Mouse (Mus musculus) left cerebral cortex, adult 2 months (tissue): ENCODE results near the gene Clca2. TPM values are rescaled to one million over a fixed set of nuclear protein-coding genes. Genes with fewer than 3 reads are reported as not detected.

Source experiments
- DNase-seq, 2 experiments: peaks; one replicate each; pipeline ENCODE4 v3.0.0; 2021 to 2022; ENCODE audit warnings: low spot score in 2 of 2, mixed read lengths in 1 of 2; ENCODE audit errors: extremely low spot score in 1 of 2
- H3K27ac ChIP-seq: fragments of 200-600 bp; 2 replicates; pipeline ENCODE4 v1.8.1; 2022
- H3K4me3 ChIP-seq: fragments of 200-600 bp; 2 replicates; pipeline ENCODE4 v1.8.1; 2022
- CTCF ChIP-seq: fragments of 200-600 bp; IDR thresholded peaks from 2 replicates; pipeline ENCODE4 v1.8.1; 2022; ENCODE audit warnings: antibody characterized with exemption, mild to moderate bottlenecking, moderate library complexity
- intact Hi-C: fragments of 180-260 bp; cut with DNase I; formaldehyde crosslinking; loops from one replicate; pipeline ENCODE4 v1.15.1; 2025
- long read RNA-seq, 2 experiments: library from polyadenylated mRNA; stranded (forward); transcript quantifications; one replicate each; pipeline ENCODE4 v2.0.0; 2021; ENCODE audit warnings: borderline mapping rate in 2 of 2
- total RNA-seq, 2 experiments: library from RNA; stranded (reverse); gene quantifications; 2 replicates each; pipeline ENCODE4 v1.2.3; 2021

Gene Clca2
- not detected for total RNA-seq
- long read RNA-seq, experiment 1, result 0 reads
- long read RNA-seq, experiment 2, result 0 reads

DNA sequence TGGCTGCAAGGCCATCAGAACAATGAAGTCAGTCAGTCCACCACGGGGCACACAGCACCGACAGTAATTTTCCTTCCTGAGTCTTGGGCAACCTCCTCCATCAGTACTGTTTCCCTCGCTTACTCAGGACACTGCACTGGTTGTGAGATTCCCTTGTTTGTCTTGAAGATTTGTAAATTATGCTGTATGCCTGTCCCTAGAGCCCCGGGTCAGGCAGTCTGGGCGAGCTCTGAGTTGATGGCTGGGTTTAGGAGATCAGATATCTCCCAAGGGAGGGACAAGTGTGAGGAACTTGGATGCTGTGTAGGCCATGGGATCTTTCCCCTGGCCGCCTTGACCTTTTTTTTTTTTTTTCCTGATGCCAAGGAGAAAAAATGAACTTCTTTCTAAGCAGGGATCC lies at the start of gene Clca2:
Clca2 (minus strand) TSS at position 153 of the 400 bp plus-strand sequence.
- Histone ChIP-seq H3K27ac (no peak within 1 kb of the TSS), H3K4me3 (no peak within 1 kb of the TSS)
- no peak for TF ChIP-seq CTCF
- intact Hi-C loops, result no loop called here
- no peak for DNase-seq

DNA sequence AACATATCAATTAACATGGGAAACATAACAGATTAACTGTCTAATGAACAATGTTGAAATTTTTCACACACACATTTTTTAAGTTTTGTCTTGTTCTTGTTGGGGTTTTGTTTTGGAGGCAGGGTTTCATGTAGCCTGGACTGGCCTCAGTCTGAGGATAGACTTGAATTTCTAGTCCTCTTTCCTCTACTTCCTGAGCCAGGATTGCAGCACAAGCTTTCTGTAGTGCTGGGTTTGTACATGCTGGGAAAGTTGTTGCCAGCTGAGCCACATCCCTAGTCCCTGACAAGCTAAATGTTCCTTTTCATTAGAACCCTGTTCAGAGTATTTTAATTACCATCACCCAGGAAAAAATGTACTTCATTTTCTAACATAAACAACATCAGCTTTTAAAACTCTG lies 48.7 kb upstream of the Clca2 start:
- no peak for TF ChIP-seq CTCF
- Histone ChIP-seq H3K4me3 (no peak overlapping the region), H3K27ac (no peak overlapping the region)
- intact Hi-C loops, result no loop called here
- DNase-seq, result no peak

DNA sequence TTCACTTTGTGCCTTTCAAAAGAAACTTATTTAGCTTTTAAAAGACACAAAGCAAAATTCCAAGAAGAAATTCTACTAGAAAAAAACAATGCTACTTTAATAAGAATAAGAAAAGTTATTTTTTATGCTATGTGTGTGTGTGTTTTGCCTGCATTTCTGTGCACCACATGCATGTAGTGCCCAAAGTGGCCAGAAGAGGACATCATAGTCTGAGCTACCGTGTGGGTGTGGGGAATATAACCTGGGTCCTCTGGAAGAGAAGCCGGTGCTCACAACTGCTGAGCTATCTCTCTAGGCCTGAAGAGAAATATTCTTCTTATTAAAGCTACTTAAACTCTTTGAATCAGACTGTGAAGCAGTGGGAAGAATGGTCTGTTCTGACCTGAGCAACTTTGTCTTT lies 48.2 kb upstream of the Clca2 start:
- TF ChIP-seq CTCF, result peak; percentile 38
- Histone ChIP-seq H3K27ac (no peak overlapping the region), H3K4me3 (no peak overlapping the region)
- intact Hi-C loops, result no loop called here
- no peak for DNase-seq

DNA sequence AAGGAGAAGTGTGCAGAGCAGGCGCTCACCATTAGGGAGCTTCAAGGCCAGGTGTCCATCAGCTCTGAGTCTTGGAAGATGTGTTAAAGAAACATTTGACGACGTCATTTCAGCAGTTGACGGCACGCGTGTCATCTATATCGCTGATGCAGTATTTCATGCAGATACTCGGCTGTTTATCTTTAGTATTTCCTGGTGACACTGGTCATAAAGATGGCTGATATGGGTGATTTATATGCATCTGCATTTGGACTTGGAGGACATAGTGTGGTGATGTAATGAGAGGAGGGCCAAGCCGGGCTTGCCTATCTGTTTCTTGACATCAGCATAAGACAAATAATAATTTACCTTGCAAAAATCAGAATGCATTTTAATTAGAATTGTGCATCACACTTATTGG lies 47.6 kb upstream of the Clca2 start:
- H3K4me3 ChIP-seq, result no peak overlapping the region
- intact Hi-C loops, result no loop called here
- DNase-seq, result no peak
- no peak for TF ChIP-seq CTCF
- no peak overlapping the region for H3K27ac ChIP-seq

DNA sequence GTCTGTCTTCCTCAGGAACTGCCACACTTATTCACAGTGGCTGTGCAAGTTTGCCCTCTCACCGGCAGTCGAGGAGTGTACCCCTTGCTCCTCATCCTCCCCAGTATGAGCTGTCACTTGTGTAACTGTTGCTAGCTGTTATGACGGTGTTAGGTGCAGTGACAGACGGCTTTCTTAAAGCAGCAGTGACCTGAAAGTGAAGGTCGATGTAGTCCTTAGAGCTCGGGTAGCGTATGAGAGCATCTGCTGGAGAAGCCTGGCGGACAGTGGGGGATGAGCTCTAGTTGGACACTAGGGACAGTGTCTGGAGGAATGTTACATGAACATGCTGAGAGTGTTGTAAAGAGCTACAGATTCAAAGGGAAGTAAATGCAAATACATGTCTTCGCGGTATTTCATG lies 44.6 kb upstream of the Clca2 start:
- no peak overlapping the region for H3K27ac ChIP-seq
- no peak for TF ChIP-seq CTCF
- no peak overlapping the region for H3K4me3 ChIP-seq
- no peak for DNase-seq
- intact Hi-C loops, result no loop called here

DNA sequence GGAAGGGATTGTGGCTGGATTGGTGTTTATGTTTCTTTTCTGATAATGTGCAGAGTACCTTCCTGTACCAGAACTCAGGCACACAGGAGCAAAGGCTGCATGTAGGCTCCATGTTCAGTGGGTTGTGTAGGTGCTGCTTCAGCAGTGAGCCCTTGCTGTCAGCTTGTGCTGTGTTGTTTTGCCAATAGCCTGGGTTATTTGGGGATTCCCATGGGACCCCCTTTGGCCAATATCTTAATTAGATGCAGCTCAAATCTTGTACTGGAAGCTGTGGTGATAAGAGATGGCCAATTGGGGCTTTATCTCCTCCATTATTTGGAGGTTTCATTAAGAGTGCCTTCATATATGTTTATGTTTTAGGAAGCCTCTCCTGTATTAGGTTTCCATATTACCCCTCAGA lies 43.7 kb upstream of the Clca2 start:
- intact Hi-C loops, result no loop called here
- H3K4me3 ChIP-seq, result no peak overlapping the region
- TF ChIP-seq CTCF, result no peak
- no peak overlapping the region for H3K27ac ChIP-seq
- no peak for DNase-seq

DNA sequence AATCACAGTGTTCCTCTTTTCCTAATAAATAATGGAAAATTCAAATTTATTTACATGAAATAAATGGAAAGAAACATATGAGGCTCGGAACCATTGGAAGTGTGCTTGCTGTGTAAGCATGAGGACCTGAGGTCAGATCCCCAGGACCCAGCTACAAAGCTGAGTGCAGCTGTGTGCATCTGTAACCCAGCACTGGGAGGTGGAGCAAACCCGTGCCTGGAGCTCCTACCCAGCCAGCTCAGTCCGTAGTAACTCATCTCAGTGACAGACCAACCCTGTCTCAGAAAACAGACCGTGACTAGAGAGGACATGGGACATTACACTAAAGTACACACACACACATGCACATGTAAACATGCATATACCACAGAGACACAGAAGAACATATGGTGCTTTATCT lies 41.0 kb upstream of the Clca2 start:
- Histone ChIP-seq H3K4me3 (no peak overlapping the region), H3K27ac (no peak overlapping the region)
- intact Hi-C loops, result no loop called here
- no peak for TF ChIP-seq CTCF
- DNase-seq, result no peak

DNA sequence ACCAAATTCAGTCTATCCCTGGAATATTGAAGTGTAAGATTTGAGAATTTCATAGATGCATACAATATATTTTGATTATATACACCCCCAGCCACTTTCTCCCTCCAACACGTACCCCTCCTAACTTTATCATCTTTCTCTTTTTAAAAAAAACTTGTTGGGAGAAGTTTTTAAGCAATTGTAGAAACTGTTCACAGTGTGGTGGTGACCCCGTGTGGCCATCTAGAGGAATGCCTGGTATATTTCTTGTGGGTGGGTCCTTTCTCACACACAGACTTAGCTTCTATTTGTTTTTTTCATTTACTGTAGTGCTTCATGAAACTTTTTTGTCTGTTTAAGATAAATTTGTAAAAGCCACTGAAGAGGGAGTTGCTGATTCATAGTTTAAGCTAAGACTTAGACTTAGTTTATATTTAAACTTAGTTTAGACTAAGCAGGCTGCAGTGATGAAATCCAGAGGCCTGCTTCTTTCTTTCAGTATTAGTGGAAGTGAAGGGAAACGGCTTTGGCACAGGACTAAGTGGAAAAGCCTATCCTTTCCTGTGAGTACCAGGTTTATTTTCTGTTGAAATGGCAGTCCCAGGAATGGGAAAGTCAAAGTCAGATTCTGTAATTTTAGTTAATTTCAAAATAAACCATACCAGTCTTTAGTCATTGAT lies 32.1 kb upstream of the Clca2 start:
- intact Hi-C loops, result loop anchor here (10.0 kb wide), 2 partner anchors 307 to 773 kb away; no protein-coding TSS in a partner anchor
- peak in 1 of 2 experiments; percentile 28 for DNase-seq

DNA sequence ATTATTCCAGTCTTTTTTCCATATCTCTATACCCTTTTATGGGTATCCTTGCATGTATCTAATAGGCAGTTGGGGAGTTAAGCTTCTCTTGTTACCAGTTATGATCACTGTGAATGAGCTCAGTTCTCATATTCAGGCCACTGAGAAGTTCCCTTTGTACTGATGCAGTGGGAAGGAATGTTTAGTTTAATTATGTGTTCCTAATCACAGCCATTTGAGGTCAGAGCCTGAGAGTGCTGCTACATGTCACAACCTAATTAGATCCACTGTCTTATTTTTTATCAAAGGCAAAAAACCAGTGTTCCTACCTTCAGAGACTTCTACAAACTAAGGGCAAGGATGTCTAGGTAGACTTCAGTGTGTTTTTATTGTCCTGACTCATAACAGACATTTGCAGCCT lies 30.1 kb upstream of the Clca2 start:
- no peak for TF ChIP-seq CTCF
- Histone ChIP-seq H3K4me3 (no peak overlapping the region), H3K27ac (no peak overlapping the region)
- no peak for DNase-seq
- intact Hi-C loops, result no loop called here

More for the DNA sequence above, 32.1 kb upstream of the Clca2 start:
- peak; percentile 82 for TF ChIP-seq CTCF
- H3K4me3 ChIP-seq, result no peak overlapping the region
- H3K27ac ChIP-seq, result no peak overlapping the region

DNA sequence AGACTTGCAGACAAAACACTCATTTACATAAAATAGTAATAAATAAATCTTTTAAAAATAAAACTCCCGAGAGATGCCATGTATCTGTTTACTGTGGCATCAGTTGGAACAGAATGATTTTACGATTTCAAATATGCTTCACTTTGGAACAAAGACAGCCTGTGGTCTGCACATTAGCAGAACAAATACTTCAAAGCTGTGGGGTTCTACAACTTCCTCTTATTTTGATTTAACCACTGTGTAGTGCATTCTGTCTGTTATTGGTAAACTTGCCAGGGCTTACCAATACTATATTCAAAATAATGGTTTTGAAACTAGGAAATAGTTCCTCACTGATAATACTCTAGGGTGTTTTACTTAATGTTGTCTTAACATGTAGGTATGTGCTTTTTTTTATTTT lies 27.4 kb upstream of the Clca2 start:
- intact Hi-C loops, result no loop called here
- no peak overlapping the region for H3K27ac ChIP-seq
- no peak for DNase-seq
- TF ChIP-seq CTCF, result no peak
- H3K4me3 ChIP-seq, result no peak overlapping the region

DNA sequence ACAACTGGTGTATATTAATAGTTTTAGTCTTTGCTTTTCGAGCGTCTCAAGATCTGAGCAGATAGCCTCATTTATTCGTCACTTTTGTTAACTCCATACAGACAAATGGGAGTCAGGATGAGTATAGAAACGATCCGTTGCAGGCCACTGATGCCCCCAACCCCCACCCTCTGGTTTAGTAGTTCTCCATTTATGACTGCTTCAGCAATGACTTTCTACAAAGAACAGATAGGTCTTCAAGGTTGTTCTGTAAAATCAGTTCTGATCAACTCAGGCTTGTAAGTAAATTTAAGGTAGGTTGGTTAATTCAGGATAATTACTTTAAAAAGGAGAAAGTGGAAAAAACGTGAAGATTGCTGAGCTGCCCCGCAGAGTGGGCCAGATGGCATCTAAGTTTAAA lies 20.2 kb upstream of the Clca2 start:
- Histone ChIP-seq H3K27ac (no peak overlapping the region; the same call in 1 of the 2 replicates), H3K4me3 (peak overlapping the region; percentile 79)
- intact Hi-C loops, result loop anchor here (10.0 kb wide), 1 partner anchor 405 kb away; no protein-coding TSS in a partner anchor
- no peak for DNase-seq
- TF ChIP-seq CTCF, result no peak

DNA sequence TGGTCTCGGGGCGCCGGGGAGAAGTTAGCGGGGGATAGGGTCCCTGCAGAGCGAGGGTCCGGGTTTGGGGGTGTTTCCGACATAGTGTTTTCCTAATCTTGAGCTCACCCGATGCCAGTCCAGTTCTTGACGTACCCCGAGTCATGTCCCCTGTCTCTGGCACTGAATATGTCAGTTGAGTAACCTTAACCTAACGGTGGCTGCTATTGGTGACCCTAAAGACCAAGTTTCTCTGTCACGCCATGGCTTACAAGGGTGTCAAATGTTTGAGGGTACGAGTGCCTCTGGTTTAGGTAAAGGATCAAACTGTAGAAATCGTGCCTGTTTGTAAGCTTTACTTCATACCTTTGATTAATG lies 19.7 kb upstream of the Clca2 start:
- DNase-seq, result no peak
- Histone ChIP-seq H3K4me3 (peak overlapping the region; percentile 79), H3K27ac (peak overlapping the region; percentile 94)
- intact Hi-C loops, result loop anchor here (10.0 kb wide), 1 partner anchor 404 kb away; no protein-coding TSS in a partner anchor
- no peak for TF ChIP-seq CTCF
